Mouse (Mus musculus) cerebellum, postnatal 14 days (tissue): ENCODE data around the gene Zbtb44.
A peak's percentile ranks its signal among the peaks of the same experiment; 100 is the strongest.

Source experiments
- DNase-seq, 2 experiments: peaks; one replicate each; pipeline ENCODE4 v3.0.0; 2021; ENCODE audit warnings: mixed read lengths in 2 of 2

Gene Zbtb44

GRCm38 (mm10) chr9:31072256-31072655, 41.8 kb downstream of the Zbtb44 start:
- DNase-seq, result no peak

- no peak for DNase-seq
Observed at GRCm38 (mm10) chr9:31073797-31074196, 43.4 kb downstream of the Zbtb44 start.

GRCm38 (mm10) chr9:31074836-31075235, 44.4 kb downstream of the Zbtb44 start:
- no peak for DNase-seq

GRCm38 (mm10) chr9:31080726-31081125, 50.3 kb downstream of the Zbtb44 start:
- DNase-seq, result no peak

GRCm38 (mm10) chr9:31082054-31082666, 51.7 kb downstream of the Zbtb44 start:
- peak; percentile 87 to 90 for DNase-seq

DNA sequence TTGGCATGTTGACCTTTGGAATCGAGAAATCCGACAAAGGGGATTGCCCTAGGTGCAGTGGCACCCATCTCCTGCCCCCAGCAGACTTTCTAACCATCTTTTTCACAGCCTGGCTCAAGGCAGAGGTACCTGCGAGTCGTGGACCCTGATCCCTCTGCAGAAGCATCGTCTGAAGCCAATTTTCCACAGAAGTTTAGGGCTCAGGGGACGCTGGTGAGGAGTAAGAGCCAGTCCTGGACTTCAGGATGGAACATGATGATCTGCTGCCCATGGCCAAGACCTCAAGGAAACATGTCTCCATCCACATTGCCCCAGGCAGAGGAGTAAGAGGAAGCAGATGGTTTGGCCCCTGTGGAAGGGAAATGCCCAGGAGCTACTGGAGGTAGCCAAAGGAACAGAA, 52.3 kb downstream of the Zbtb44 start:
- DNase-seq, result no peak

DNA sequence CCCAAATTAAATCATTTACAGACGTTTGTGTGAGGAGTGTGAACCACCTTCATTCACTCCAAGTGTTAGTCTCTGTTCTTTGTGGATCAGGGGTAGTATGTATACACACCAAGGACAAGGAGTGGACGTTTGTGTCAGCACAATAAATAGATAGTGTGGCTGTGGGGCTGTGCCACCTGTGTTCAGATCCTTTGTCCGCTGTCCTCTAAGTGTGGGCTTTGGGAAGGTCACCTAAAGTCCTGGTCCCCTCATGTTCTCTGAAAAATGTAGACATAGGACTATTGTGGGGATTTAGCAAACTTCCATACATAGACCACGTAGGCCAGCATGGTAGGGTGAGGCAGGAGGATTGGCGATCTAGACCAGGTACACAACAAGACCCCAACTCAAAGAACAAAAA, 55.1 kb downstream of the Zbtb44 start:
- no peak for DNase-seq

DNA sequence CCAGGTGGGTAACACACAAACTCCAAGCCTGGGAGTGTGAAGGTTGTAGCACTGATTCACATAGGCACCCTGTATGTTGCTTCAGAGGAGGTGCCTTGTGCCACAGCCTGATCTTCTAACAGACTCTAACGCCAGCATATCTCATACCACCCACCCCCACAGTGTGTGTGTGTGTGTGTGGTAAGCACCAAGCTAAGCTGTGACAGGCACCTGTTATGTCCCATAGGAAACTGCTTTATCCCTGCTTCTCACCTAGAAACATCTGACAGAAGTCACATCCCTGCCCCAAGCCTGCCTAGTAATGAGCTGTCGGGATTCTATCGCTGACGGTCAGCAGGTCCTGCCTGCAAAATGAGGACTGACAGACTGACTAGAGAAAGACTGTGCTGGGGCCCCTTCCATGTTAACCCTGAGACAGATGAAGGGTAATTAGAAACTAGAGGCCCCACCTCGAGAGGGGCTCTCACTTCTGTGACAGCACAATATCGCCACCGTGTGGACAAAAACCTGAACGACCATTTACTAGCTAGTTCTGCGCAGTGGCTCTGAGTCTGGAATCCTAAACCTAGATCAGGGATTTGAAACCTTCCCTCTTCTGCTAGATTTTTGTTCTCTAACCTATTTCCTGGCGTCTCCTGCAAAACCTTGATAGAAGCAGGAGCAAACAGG, 55.8 kb downstream of the Zbtb44 start:
- peak; percentile 85 to 90 for DNase-seq

DNA sequence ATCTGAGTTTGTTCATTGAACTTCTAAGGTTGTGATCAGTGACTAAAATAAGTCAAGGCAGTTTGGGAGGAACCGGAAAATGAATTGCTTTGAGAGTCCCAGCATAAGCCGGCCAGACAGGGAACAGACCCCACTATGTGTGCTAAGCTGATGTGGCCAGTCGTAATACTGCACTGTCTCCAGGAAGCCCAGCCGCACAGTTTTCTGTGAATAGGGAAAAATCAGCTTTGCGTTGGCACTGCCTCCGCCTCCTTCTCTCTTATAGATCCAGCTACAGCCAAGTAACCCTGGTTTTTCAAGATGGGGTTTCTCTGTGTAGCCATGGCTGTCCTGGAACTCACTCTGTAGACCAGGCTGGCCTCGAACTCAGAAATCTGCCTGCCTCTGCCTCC, 56.3 kb downstream of the Zbtb44 start:
- no peak for DNase-seq

DNA sequence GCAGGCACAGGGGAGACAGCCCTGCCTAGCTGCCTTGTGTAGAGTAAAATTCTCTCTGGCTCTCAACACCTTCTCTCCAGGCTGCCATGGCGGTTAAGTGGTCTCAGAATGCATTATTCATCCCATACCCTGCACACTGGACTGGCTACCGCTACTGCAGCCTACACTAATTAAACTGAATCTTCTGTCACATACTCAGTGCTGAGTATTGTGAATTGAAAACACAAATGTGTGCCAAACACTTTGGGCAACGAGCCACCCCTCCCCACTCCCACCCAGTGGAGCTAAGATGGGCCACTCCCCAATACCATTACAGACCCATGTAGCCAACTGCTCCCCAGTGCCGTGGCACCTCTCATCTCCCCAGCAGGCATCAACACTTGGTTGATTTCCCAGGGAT, 57.0 kb downstream of the Zbtb44 start:
- no peak for DNase-seq

GRCm38 (mm10) chr9:31088116-31088515, 57.7 kb downstream of the Zbtb44 start:
- DNase-seq, result no peak

GRCm38 (mm10) chr9:31088883-31089282, 58.4 kb downstream of the Zbtb44 start:
- DNase-seq, result no peak

GRCm38 (mm10) chr9:31089541-31089940, 59.1 kb downstream of the Zbtb44 start:
- DNase-seq, result no peak

DNA sequence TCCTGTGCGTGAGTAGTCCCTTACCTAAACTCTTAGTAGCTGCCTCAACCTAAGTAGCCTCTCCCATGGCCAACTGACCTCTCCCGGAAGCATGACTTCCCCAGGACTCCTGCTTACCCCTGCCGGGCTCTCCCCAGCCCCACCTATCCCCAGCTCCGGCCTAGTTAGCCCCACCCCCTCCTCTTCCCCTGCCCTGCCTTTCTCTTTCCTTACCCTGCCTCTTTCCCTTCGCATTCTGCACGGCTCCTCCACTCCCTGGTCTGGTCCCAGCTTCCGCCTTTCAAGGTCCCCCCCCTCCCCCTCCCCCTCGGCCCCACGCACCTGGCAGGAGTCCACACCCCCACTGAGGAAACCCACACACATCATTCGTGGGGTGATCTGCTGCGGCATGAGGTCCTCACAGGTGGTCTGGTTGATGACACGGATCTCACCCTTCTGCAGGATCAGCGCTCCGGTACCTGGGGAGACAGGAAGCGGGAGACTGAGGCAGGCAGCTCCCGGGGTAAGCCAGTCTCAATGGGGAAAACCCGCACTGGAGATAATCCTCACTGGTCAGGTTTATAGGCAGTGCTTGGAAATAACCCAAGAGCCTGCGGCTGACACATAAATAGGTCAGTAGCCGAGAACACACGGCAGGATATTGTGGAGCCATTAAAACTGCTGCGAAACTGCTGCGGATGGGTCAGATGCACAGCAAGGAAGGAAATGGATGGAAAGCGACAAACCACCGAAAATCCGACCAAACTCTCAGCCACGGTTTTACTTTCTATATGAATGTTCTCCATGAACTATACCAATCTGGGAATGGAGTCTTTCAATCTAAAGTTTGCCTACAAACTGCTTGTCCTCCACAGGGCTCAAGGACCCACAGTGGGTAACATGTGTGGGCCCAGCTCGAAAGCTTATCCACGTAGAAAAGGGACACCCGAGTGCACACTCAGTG, 59.9 kb downstream of the Zbtb44 start:
- DNase-seq, result no peak

GRCm38 (mm10) chr9:31091162-31091581, 60.7 kb downstream of the Zbtb44 start:
- DNase-seq, result no peak

DNA sequence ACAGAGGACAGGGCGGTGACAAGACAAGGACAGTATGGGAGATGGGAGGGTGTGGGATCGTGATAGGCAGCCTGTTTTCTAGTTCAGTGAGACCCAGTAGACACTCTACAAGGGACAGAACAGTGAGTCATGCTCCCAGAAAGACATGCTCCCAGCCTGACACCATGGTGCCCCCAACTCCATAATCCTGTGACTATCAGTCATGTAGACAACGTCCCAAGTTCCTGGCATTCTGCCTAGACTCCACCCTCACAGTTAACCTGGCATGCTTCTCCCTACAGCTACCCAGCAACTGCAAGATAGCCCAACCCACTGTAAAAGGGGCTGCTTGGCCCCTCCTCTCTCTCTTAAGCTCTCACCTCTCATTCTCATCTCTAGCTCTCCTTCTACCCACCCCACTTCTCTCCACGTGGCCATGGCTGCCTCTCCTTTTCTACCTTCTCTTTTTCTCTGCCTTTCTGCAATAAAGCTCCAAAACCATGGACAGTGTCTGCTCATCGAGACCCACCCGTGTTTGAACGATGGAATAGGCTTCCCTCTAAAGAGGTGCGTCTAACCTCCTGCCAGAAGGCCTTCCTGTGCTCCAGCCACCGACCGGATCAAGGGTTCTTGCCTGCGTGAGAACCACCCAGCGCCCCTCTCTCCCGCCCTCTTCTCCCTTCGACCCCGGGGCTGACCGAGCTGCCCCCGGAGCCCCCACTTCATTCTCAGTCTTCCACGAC, 61.8 kb downstream of the Zbtb44 start:
- DNase-seq, result no peak

DNA sequence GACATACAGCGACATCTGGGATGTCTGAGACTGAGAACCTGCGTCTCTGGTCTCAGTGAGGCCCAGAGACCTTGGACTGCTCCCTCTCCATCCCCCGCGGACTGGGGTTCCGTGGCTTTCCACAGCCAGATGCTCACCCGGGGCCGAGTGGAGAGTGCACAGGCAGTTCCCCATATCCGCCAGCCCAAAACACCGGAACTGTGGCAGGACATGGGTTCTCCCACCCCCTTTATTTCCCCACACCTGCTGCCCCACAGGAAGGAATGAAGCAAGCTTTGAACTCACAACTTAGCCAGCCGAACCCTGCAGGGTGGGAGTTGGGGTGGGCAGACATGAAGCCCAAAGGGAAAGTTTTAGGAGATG, 62.4 kb downstream of the Zbtb44 start:
- no peak for DNase-seq

GRCm38 (mm10) chr9:31097088-31098082, 66.9 kb downstream of the Zbtb44 start:
- peak in 1 of 2 experiments; percentile 48 for DNase-seq

- DNase-seq, result no peak
Observed at GRCm38 (mm10) chr9:31098118-31098517, 67.7 kb downstream of the Zbtb44 start.

DNA sequence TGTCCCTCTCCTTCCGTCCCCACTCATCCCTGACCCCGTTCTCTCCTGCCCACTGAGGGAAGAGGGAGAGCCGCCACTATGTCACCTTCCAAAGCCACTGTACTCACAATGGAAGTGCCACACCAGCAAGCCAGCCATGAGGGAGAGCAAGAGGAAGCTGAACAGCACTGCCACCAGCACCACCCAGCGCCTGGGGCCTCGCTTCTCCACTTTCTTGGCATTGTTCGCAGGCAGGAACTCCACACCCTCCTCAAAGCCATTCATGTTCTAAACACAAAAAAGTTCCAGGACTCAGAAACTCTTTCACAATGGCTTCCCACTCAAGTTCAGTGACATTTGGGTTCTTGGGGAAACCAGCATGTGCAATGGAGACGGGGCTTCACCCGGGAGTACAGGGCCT, 78.0 kb downstream of the Zbtb44 start:
- no peak for DNase-seq

GRCm38 (mm10) chr9:31115586-31115985, 85.1 kb downstream of the Zbtb44 start:
- DNase-seq, result no peak

- no peak for DNase-seq
Observed at GRCm38 (mm10) chr9:31117088-31117487, 86.6 kb downstream of the Zbtb44 start.
